Mouse (Mus musculus): ENCODE results near the gene Csf2.

- TF ChIP-seq CTCF (IDR thresholded peaks at IDR 0.05; ENCODE audit: insufficient read depth, low read depth, low read length) (no peak), POLR2A (IDR thresholded peaks at IDR 0.05; ENCODE audit: insufficient read depth, low read depth, low read length) (no peak)
Measured at GRCm38 (mm10) chr11:54295971-54296370, 46.5 kb upstream of the Csf2 start.
